Mouse (Mus musculus) left cerebral cortex, postnatal 10 days (tissue): ENCODE results near the gene Sugt1. TPM values are rescaled to one million over a fixed set of nuclear protein-coding genes. Genes with fewer than 3 reads are reported as not detected.

ENCODE experiments used
- DNase-seq, 2 experiments: peaks; one replicate each; pipeline ENCODE4 v3.0.0; 2021 to 2022; ENCODE audit warnings: low spot score in 2 of 2, mixed read lengths in 1 of 2; ENCODE audit errors: extremely low spot score in 1 of 2
- intact Hi-C: fragments of 180-260 bp; cut with DNase I; formaldehyde crosslinking; loops from one replicate; pipeline ENCODE4 v1.15.1; 2025
- total RNA-seq, 2 experiments: library from RNA; stranded (reverse); gene quantifications; 2 replicates each; pipeline ENCODE4 v1.2.3; 2021

Sugt1 gene
- total RNA-seq, result 10 to 100 TPM; 77.9 to 92.8 TPM

DNA sequence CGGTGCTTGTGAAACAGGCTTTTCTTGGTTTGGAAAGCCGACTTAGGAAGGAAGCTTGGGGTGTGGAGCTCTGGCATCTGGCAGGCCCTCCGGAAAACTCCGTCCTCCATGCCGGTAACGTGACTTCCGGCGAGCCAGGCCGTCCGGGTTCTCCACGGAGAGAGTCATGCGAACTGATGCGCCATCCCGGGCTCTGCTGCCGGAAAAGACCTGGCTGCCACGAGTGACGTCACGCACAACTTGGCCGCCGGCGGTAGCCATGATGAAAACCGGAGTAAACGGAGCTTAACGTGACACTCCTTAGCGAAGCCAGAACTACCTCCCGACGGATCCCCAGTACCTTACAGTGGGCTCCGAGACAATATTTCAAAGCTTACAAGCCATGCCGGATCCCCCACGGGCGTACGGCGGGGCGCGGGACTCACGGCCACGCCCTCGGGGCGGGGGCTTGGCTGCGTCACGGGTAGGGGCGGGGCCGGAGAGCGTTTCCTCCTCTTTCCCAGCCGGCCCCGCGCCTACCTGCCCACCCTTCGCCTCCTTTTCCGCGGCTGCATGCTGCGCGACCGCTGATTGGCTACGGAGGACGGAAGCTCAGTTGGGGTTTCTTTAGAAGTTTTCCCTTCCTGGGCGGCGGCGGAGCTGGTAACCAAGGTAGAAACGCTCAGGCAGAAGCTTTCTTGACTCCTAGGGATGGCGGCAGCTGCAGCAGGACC, at the start of gene Sugt1:
Gene Sugt1, plus strand, starts transcription at position 553 of the 713 bp plus-strand sequence.
- peak; percentile 97 to 98 for DNase-seq
- intact Hi-C loops, result loop anchor here (5.0 kb wide), 1 partner anchor 105 kb away; the partner anchor contains the start of genes Elf1 and Wbp4

DNA sequence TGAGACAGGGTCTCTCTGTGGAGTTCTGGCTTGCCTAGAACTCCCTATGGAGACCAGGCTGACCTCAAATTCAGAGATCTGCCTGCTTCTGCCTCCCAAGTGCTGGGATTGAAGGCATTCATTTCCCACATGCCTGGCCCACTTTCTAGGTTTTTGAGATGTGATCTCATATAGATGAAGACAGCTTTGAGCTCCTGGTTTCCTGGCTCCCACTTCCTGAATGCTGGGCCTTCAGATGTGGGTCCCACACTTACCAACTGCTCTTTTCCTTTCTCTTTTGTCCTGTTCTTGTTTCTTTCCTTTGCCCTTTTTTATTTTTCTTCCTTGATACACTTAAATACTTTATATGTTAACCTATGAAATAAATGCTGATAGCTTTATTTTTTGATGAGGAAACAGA, 49.6 kb upstream of the Sugt1 start:
- DNase-seq, result no peak
- intact Hi-C loops, result no loop called here

DNA sequence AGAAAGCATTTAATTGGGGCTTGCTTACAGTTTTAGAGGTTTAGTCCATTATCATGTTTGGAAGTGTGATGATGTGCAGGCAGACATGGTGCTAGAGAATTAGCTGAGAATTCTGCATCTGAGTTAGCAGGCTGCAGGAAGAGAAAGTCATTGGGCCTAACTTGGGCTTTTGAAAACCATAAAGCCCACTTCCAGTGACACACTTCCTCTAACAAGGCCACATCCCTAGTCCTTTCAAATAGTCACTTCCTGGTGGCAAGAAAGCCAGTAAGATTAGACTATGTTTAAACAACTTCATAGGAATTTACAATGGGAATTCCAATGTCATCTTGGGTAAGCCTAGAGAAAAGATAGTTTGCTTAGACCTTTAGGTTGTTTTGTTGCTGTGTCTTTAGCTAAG, 45.9 kb upstream of the Sugt1 start:
- intact Hi-C loops, result no loop called here
- DNase-seq, result no peak

DNA sequence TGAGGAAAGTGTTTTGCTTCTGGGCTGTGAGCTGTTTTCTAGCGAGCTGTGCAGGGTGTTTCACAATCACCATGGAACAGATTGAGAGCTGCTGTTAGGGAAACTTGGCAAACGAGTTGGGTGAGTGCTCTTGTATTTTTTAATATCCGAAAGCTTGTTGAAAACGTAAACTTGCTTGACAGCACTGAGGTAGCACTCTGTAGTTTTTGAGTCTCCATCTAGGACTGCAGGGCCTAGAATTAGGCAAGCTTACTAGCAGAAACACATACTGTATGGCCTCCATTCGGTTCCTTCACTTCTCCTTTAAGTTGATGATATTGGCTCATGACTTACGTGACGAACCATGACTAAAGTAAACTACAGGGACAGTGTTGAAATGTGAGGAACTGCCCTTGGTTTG, 38.1 kb upstream of the Sugt1 start:
- no peak for DNase-seq
- intact Hi-C loops, result no loop called here

DNA sequence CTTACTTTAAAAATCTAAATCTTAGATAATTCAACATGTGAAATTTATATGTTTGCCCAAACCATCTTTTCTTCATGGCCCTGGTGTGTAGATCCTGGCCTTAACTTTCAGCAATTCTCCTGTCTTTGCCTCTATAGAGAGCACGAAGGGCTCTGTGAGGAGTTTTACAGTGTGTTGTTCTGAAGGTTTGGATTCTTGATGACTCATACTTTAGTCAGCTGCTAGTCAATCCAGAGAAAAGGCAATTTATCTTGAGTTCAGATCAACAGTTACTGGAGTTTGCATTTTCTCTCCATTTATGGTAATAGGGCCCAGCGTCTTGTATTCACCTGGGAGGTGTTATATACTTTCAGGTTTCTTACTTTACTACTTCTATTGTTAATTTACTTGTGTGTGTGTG, 35.6 kb upstream of the Sugt1 start:
- DNase-seq, result no peak
- intact Hi-C loops, result loop anchor here (5.0 kb wide), 1 partner anchor 50 kb away; no protein-coding TSS in a partner anchor

DNA sequence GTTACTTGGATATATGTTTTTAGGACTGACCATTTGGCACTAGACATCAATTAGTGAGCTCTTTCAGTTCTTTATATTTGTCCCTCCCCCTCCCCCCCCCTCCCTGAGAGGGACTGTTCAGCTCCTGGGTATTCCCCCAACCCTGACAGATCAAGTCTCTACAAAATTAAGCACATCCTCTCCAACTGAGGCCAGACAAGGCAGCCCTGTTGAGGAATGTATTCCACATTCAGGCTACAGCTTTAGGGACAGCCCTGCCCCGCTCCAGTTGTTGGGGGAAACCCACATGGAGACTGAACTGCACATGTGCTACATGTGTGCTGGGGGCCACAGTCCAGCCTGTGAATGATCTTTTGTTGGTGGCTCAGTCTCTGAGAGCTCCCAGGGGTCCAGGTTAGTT, 34.6 kb upstream of the Sugt1 start:
- intact Hi-C loops, result loop anchor here (5.0 kb wide), 1 partner anchor 51 kb away; no protein-coding TSS in a partner anchor
- no peak for DNase-seq

DNA sequence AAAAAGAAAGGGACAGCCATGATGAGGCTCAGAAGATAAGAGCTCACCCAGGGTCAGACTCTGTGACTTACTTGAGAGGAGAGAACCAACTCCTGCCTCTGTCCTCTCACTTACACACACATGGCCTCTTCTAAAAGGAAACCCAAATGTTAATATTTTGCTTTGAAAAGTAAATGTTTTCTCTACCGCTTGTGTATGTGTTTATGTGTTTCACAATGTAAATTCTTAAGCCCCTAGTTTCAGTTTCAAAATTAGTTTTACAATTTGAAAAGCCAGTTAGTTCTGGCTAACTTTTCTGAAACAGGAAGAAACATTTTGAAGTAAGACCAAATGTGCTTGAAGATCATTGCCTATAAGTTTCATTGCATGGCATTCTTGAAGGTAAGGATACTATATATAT, 29.7 kb upstream of the Sugt1 start:
- intact Hi-C loops, result no loop called here

DNA sequence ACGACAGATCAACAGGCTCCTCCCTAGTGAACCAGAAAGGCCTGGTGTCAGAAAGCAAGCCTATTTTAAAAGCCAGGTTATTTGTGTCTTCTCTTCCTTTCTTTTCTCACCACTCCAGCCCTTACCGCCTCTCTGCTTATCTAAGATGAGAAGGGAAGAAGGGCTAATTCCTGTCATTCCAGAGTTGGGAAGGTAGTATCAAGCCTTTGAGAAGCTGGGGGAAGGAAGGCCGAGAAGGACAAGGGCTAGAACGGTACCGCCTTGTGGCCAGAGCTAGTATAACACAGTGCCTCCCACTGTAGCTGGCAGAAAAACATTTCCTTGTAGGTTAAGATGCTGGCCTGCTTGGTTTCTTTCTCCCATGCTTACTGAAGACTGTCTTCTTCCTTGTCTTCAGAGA, 24.7 kb upstream of the Sugt1 start:
- intact Hi-C loops, result loop anchor here (5.0 kb wide), 1 partner anchor 80 kb away; the partner anchor contains the start of genes Elf1 and Wbp4

More for the DNA sequence above, 29.7 kb upstream of the Sugt1 start:
- DNase-seq, result no peak

DNA sequence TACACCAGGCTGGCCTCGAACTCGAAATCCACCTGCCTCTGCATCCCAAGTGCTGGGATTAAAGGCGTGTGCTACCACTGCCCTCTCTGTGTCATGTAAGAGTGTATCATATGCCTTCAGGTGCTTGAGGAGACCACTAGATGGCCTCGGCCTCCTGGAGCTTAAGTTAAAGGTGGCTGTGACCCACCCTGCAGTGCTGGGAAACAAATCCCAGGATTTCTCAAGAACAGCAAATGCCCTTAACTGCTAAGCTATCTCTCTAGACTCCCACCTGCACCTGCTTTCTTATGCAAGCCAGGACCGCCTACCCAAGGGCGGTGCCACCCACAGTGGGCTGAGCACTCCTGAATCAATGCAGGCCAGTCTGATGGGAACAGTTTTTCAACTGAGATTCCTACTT, 22.7 kb upstream of the Sugt1 start:
- intact Hi-C loops, result loop anchor here (5.0 kb wide), 1 partner anchor 82 kb away; the partner anchor contains the start of genes Elf1 and Wbp4
- no peak for DNase-seq

More for the DNA sequence above, 24.7 kb upstream of the Sugt1 start:
- DNase-seq, result peak in 1 of 2 experiments; percentile 63

DNA sequence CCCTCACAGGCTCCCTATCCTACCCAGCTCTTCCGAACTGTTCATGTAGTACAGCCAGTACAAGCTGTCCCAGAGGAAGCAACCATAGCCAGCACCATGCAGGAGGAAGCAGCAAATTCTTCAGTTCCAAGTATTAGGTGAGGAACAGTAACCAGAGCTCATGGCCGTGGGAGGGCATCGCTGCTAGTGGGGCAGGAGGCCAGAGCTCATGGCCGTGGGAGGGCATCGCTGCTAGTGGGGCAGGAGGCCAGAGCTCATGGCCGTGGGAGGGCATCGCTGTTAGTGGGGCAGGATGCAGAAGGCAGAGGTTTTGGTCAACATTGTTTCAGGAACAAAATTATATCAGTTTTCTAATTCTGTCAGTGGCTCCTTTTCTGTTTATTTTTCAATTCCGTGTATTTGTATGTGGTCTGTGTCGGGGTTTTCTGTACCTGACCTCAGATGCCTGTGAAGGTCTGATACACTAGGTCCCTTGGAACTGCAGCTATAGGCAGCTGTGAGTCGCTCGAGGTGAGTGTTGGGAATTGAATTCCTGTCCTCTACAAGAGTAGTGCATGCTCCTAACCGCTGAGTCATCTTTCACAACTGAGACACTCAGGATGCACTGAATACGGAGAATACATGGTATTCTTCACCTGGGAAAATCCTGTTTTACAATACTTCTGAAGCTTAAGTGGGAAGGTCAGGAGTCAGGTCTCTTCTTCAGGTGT, 13.9 kb upstream of the Sugt1 start:
- intact Hi-C loops, result no loop called here
- no peak for DNase-seq

DNA sequence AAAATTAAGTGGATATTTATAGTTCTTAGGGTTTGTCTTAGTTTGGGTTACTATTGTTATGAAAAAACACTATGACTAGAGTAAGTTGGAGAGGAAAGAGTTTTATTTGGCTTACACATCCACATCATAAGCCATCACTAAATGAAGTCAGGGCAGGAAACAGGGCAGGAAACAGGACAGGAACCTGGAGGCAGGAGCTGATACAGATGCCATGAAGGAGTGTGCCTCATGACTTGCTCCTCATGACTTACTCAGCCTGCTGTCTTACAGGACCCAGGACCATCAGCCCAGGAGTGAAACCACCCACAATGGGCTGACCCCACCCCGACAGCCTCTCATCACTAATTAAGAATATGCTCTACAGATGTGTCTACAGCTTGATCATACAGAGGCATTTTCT, 13.1 kb upstream of the Sugt1 start:
- no peak for DNase-seq
- intact Hi-C loops, result no loop called here

DNA sequence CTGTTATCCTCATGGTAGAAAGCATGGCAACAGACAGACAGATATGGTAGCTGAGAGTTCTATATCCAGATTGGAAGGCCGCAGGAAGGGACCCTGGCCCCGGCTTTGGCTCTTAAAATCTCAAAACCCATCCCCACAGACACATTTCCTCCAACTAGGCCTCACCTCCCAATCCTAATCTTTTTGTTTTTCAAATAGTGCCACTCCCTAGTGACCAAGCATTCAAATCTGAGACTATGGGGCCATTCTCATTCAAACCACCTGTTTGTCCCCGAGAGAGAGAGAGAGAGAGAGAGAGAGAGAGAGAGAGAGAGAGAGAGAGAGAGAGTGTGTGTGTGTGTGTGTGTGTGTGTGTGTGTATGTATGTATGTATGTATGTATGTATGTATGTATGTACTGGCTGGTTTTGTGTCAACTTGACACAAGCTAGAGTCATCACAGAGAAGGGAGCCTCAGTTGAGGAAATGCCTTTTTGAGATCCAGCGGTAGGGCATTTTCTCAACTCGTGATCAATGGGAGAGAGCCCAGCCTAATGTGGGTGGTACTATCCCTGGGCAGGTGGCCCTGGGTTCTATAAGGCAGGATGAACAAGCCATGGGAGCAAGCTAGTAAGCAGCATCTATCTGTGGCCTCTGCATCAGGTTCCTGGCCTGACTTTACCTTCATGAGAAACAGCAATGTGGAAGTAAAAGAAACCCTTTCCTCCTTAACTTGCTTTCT, 3.8 kb upstream of the Sugt1 start:
- intact Hi-C loops, result no loop called here
- DNase-seq, result no peak

DNA sequence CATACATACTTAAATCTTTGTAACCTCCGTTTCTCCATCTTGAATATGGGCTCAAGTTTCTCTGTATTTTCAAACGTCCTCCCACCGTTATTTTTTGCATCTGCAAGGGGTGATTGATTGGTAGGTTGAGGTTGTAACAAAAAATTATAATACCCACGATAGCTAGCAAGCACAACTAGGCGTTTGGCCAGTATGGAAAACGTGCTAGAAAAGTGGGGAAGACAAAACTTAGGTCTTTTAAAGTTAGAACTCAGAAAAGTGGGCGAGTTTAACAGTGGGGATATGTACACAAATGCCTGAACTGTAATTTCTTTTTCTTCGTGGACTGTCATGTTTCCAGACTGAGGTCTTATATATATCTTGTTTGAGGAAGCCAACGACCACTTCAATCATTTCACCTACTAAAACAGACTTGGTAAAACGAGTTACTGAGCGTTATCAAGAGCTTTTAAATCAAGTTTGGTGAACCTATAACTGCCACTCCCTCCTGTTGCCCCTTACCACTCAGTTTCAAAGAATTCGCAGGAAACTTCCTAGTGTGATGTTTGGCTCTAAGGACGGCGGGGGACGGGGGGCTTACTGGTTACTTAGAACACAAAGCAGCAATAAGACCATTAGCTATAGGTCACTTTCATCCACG, 872 bp upstream of the Sugt1 start:
- no peak for DNase-seq
- intact Hi-C loops, result loop anchor here (5.0 kb wide), 1 partner anchor 104 kb away; the partner anchor contains the start of genes Elf1 and Wbp4

DNA sequence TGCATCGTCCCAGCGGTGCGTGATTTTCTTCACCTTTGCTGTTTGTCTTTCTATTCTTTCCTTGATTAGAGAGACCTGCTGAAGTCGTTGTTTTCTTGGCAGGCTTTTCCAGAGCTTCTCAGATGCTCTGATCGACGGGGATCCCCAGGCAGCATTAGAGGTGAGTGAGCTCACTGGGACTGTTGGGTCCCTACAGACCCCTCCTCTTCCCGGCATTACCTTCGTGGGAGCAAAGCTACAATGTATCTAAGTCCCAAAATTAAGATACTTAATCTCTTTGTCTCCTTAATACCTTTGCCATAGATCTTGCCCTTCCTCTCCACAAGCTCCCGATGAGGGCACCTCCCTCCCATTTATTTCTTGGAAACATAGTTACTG, 350 bp downstream of the Sugt1 start:
- intact Hi-C loops, result loop anchor here (5.0 kb wide), 1 partner anchor 106 kb away; the partner anchor contains the start of genes Elf1 and Wbp4
- no peak for DNase-seq

DNA sequence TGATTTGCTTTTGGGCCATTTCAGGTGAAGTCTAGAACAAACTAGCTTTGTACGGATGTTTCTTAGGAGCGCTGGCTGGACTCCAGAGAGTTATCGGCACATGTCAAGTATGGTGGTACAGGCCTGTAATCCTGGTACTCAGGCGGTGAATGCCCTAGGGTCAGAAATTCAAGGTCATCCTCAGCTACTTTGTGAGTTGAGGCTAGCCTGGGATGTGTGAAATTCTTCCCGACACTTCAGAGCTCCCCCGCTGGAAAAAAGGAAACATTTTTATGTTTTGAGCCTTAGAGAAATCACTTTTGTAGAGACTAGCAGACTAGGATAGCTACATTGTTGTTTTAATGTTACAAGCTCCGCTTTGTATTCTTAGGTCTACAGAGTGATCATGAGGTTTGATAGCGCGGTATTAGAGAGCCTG, 1.1 kb downstream of the Sugt1 start:
- DNase-seq, result no peak
- intact Hi-C loops, result loop anchor here (5.0 kb wide), 1 partner anchor 106 kb away; the partner anchor contains the start of genes Elf1 and Wbp4

DNA sequence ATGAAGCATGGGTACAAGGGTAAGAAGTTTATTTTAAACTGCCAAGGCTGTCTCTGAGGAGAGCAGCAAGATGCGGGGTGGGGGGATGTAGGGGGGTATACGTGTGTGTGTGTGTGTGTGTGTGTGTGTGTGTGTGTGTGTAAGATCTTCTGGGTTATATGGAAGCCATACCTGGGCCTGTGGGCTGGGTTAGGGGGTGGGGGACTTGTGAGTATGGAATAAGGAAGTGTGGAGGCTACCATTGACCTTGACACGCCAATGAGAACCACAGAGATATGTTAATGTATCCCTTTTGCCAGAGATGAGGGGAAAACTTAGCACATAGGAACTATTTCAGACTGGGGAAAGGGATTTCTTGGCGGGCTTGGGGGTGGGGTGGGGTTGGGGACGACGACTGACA, 1.9 kb downstream of the Sugt1 start:
- intact Hi-C loops, result loop anchor here (5.0 kb wide), 1 partner anchor 107 kb away; the partner anchor contains the start of genes Elf1 and Wbp4
- no peak for DNase-seq

DNA sequence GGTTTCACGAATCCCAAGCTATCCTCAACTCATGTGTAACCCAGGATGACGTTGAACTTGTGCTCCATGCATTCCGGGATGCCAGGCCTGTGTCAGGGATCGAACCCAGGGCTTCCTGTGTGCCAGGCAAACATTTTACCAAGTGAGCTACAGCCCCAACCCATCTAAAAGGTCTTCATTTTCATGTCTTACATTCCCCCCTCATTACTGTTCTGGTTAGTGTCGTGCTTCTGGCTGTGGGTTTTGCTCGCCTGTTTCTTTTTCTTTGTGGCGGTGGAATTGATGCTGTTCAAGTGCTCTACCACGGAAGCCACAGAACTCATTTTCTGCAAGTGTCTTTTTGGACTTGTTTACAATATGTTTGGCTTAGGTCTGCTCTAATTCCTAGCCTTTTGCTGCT, 3.4 kb downstream of the Sugt1 start:
- intact Hi-C loops, result no loop called here
- no peak for DNase-seq

DNA sequence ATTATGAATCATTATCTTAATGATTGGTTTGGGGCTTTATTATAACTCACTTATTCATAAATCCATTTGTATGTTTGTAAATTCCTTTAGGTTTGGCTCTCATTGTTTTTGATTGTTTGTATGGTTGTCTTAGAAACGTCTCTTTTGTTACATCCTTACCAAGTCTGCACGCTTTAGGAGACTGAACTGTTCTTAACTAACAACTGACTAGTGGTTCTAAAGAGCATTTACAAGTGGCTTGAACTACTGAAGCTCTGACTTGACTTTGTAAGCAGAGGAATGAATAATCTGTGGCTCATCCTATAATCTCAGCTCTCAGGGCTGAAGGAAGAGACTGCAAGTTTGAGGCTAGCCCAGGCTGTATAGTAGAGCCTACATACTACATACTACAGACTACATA, 4.1 kb downstream of the Sugt1 start:
- DNase-seq, result no peak
- intact Hi-C loops, result no loop called here

DNA sequence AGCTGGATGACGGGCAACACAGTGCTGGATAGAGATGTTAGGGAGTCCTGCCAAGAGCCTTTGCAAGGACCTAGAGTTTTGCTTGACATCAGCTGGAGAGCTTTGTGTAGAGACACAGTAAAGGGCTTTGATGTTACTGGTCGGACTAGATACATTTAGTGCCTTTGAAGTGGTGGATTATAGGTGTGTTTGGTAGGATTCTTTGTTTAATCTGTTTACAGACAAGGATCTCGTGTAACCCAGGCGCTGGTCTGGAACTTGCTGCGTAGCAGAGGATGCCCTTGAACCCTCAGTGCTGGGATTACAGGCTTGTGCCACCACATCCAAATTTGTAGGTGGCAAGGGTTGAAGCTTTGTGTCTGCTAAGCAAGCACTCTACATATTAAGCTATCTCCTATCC, 6.6 kb downstream of the Sugt1 start:
- intact Hi-C loops, result no loop called here
- DNase-seq, result no peak
